Mouse (Mus musculus): Measurements from ENCODE around the gene Nos3. TPM values are rescaled to one million over a fixed set of nuclear protein-coding genes. Genes with fewer than 3 reads are reported as not detected.

Gene Nos3
- polyA plus RNA-seq, 1 experiment from 2014 or later: 7.2 TPM

GRCm38 (mm10) chr5:24404594-24405360 is 40.2 kb downstream of the Nos3 start:
- no peak overlapping the region for H3K9ac ChIP-seq (ENCODE audit: low read depth, low read length)
- no peaks in the 10 kb centered on the region; the same call in 1 of the 2 replicates for H3K4me1 ChIP-seq (replicated peaks; ENCODE audit: control insufficient read depth, insufficient read depth, low read length)
- H3K9me3 ChIP-seq (ENCODE audit: control insufficient read depth, low read length): no peaks in the 10 kb centered on the region
- no peak overlapping the region for H3K4me2 ChIP-seq
- no peaks in the 10 kb centered on the region for H3K27me3 ChIP-seq (replicated peaks; ENCODE audit: control insufficient read depth, insufficient read depth, low read length)
- ATAC-seq (replicated peaks; ENCODE audit: low FRiP score) (no peak), DNase-seq (ENCODE audit: low spot score) (no peak)
- 78% methylated on average over 6 of the region's 6 CpGs for WGBS
- no peak overlapping the region for H3K27ac ChIP-seq (ENCODE audit: low read depth, low read length)
- no peak overlapping the region for H3K4me3 ChIP-seq (ENCODE audit: low read depth, low read length)
- H3K36me3 ChIP-seq (ENCODE audit: control insufficient read depth, insufficient read depth, low read length): peaks cover 14% of the 10 kb centered on the region; the same call in 1 of the 2 replicates

- Histone ChIP-seq H3K36me3 (ENCODE audit: control insufficient read depth, insufficient read depth, low read length) (peaks cover 14% of the 10 kb centered on the region; the same call in 1 of the 2 replicates), H3K27me3 (replicated peaks; ENCODE audit: control insufficient read depth, insufficient read depth, low read length) (no peaks in the 10 kb centered on the region), H3K4me2 (no peak overlapping the region), H3K27ac (ENCODE audit: low read depth, low read length) (no peak overlapping the region), H3K4me1 (replicated peaks; ENCODE audit: control insufficient read depth, insufficient read depth, low read length) (no peaks in the 10 kb centered on the region; the same call in 1 of the 2 replicates), H3K4me3 (ENCODE audit: low read depth, low read length) (no peak overlapping the region), H3K9me3 (ENCODE audit: control insufficient read depth, low read length) (no peaks in the 10 kb centered on the region), H3K9ac (ENCODE audit: low read depth, low read length) (no peak overlapping the region)
- WGBS: 67% methylated on average over 3 of the region's 3 CpGs
- ATAC-seq (replicated peaks; ENCODE audit: low FRiP score): no peak
- DNase-seq (ENCODE audit: low spot score): no peak
These were observed 40.8 kb downstream of the Nos3 start for GRCm38 (mm10) chr5:24405389-24405876.

GRCm38 (mm10) chr5:24408651-24409050 is 44.0 kb downstream of the Nos3 start:
- Histone ChIP-seq H3K9me3 (ENCODE audit: control insufficient read depth, low read length) (no peaks in the 10 kb centered on the region), H3K4me2 (no peak overlapping the region), H3K27ac (ENCODE audit: low read depth, low read length) (no peak overlapping the region), H3K36me3 (ENCODE audit: control insufficient read depth, insufficient read depth, low read length) (0 out of 2 replicates have a peak, but pooled peaks cover 2% of the 10 kb centered on the region), H3K4me3 (ENCODE audit: low read depth, low read length) (no peak overlapping the region), H3K4me1 (replicated peaks; ENCODE audit: control insufficient read depth, insufficient read depth, low read length) (no peaks in the 10 kb centered on the region; the same call in 1 of the 2 replicates), H3K9ac (ENCODE audit: low read depth, low read length) (no peak overlapping the region), H3K27me3 (replicated peaks; ENCODE audit: control insufficient read depth, insufficient read depth, low read length) (peaks cover 3% of the 10 kb centered on the region)
- ATAC-seq (replicated peaks; ENCODE audit: low FRiP score) (no peak), DNase-seq (ENCODE audit: low spot score) (no peak)
- 95% methylated on average over 13 of the region's 13 CpGs for WGBS

GRCm38 (mm10) chr5:24409466-24409865 is 44.9 kb downstream of the Nos3 start:
- 84% methylated on average over 2 of the region's 2 CpGs for WGBS
- ATAC-seq (replicated peaks; ENCODE audit: low FRiP score) (no peak), DNase-seq (ENCODE audit: low spot score) (no peak)
- Histone ChIP-seq H3K36me3 (ENCODE audit: control insufficient read depth, insufficient read depth, low read length) (0 out of 2 replicates have a peak, but pooled peaks cover 2% of the 10 kb centered on the region), H3K9me3 (ENCODE audit: control insufficient read depth, low read length) (no peaks in the 10 kb centered on the region), H3K27ac (ENCODE audit: low read depth, low read length) (no peak overlapping the region), H3K27me3 (replicated peaks; ENCODE audit: control insufficient read depth, insufficient read depth, low read length) (peaks cover 10% of the 10 kb centered on the region), H3K4me1 (replicated peaks; ENCODE audit: control insufficient read depth, insufficient read depth, low read length) (no peaks in the 10 kb centered on the region; the same call in 1 of the 2 replicates), H3K9ac (ENCODE audit: low read depth, low read length) (no peak overlapping the region), H3K4me3 (ENCODE audit: low read depth, low read length) (no peak overlapping the region), H3K4me2 (no peak overlapping the region)

- 67% methylated on average over 2 of the region's 2 CpGs for WGBS
These were observed 47.5 kb downstream of the Nos3 start for GRCm38 (mm10) chr5:24412063-24412462.

GRCm38 (mm10) chr5:24413042-24413693 is 48.6 kb downstream of the Nos3 start, which contains the start of gene Asic3:
Gene Asic3 (plus strand): TSS chr5:24413392.
- ATAC-seq (replicated peaks; ENCODE audit: low FRiP score): no peak
- H3K9me3 ChIP-seq (ENCODE audit: control insufficient read depth, low read length): no peaks in the 10 kb centered on the region
- H3K27me3 ChIP-seq (replicated peaks; ENCODE audit: control insufficient read depth, insufficient read depth, low read length): peaks cover 16% of the 10 kb centered on the region
- no peak for DNase-seq (ENCODE audit: low spot score)
- no peak within 1 kb of the TSS for H3K4me2 ChIP-seq
- no peaks in the 10 kb centered on the region; the same call in 1 of the 2 replicates for H3K36me3 ChIP-seq (ENCODE audit: control insufficient read depth, insufficient read depth, low read length)
- no peak within 1 kb of the TSS for H3K9ac ChIP-seq (ENCODE audit: low read depth, low read length)
- 0 out of 2 replicates have a peak within 1 kb of the TSS, but pooled peaks have one; percentile 5 for H3K27ac ChIP-seq (ENCODE audit: low read depth, low read length)
- 48% methylated on average over 11 of the region's 11 CpGs for WGBS
- no peak within 1 kb of the TSS for H3K4me3 ChIP-seq (ENCODE audit: low read depth, low read length)
- H3K4me1 ChIP-seq (replicated peaks; ENCODE audit: control insufficient read depth, insufficient read depth, low read length): 0 out of 2 replicates have a peak, but pooled peaks cover 4% of the 10 kb centered on the region

More at GRCm38 (mm10) chr5:24412063-24412462, 47.5 kb downstream of the Nos3 start:
- Histone ChIP-seq H3K9me3 (ENCODE audit: control insufficient read depth, low read length) (no peaks in the 10 kb centered on the region), H3K27me3 (replicated peaks; ENCODE audit: control insufficient read depth, insufficient read depth, low read length) (peaks cover 16% of the 10 kb centered on the region), H3K36me3 (ENCODE audit: control insufficient read depth, insufficient read depth, low read length) (no peaks in the 10 kb centered on the region), H3K4me2 (no peak overlapping the region), H3K4me3 (ENCODE audit: low read depth, low read length) (no peak overlapping the region), H3K4me1 (replicated peaks; ENCODE audit: control insufficient read depth, insufficient read depth, low read length) (0 out of 2 replicates have a peak, but pooled peaks cover 4% of the 10 kb centered on the region), H3K9ac (ENCODE audit: low read depth, low read length) (no peak overlapping the region), H3K27ac (ENCODE audit: low read depth, low read length) (no peak overlapping the region)
- no peak for DNase-seq (ENCODE audit: low spot score)
- ATAC-seq (replicated peaks; ENCODE audit: low FRiP score): no peak

GRCm38 (mm10) chr5:24413938-24414337 is 49.3 kb downstream of the Nos3 start:
- DNase-seq (ENCODE audit: low spot score) (no peak), ATAC-seq (replicated peaks; ENCODE audit: low FRiP score) (no peak)
- no peak overlapping the region for H3K9ac ChIP-seq (ENCODE audit: low read depth, low read length)
- no peaks in the 10 kb centered on the region for H3K9me3 ChIP-seq (ENCODE audit: control insufficient read depth, low read length)
- no peak overlapping the region for H3K4me2 ChIP-seq
- no peaks in the 10 kb centered on the region; the same call in 1 of the 2 replicates for H3K36me3 ChIP-seq (ENCODE audit: control insufficient read depth, insufficient read depth, low read length)
- 0 out of 2 replicates have a peak, but pooled peaks cover 4% of the 10 kb centered on the region for H3K4me1 ChIP-seq (replicated peaks; ENCODE audit: control insufficient read depth, insufficient read depth, low read length)
- 0 out of 2 replicates have a peak overlapping the region, but pooled peaks have one; percentile 5 for H3K27ac ChIP-seq (ENCODE audit: low read depth, low read length)
- H3K27me3 ChIP-seq (replicated peaks; ENCODE audit: control insufficient read depth, insufficient read depth, low read length): peaks cover 16% of the 10 kb centered on the region
- 83% methylated on average over 13 of the region's 13 CpGs for WGBS
- H3K4me3 ChIP-seq (ENCODE audit: low read depth, low read length): no peak overlapping the region

GRCm38 (mm10) chr5:24416222-24416736 is 51.7 kb downstream of the Nos3 start:
- H3K4me2 ChIP-seq: peak overlapping the region; percentile 31
- DNase-seq (ENCODE audit: low spot score): peak; percentile 65
- no peak overlapping the region for H3K9ac ChIP-seq (ENCODE audit: low read depth, low read length)
- peak; percentile 70 for ATAC-seq (replicated peaks; ENCODE audit: low FRiP score)
- H3K9me3 ChIP-seq (ENCODE audit: control insufficient read depth, low read length): no peaks in the 10 kb centered on the region
- peaks cover 3% of the 10 kb centered on the region; the same call in 1 of the 2 replicates for H3K36me3 ChIP-seq (ENCODE audit: control insufficient read depth, insufficient read depth, low read length)
- H3K27me3 ChIP-seq (replicated peaks; ENCODE audit: control insufficient read depth, insufficient read depth, low read length): peaks cover 16% of the 10 kb centered on the region
- no peak overlapping the region for H3K27ac ChIP-seq (ENCODE audit: low read depth, low read length)
- H3K4me1 ChIP-seq (replicated peaks; ENCODE audit: control insufficient read depth, insufficient read depth, low read length): 0 out of 2 replicates have a peak, but pooled peaks cover 4% of the 10 kb centered on the region
- 7% methylated on average over 21 of the region's 21 CpGs for WGBS
- H3K4me3 ChIP-seq (ENCODE audit: low read depth, low read length): no peak overlapping the region
